Mouse (Mus musculus) embryonic facial prominence, embryonic 11.5 days (tissue): Measurements from ENCODE around the gene Usp15. TPM values are rescaled to one million over a fixed set of nuclear protein-coding genes. Genes with fewer than 3 reads are reported as not detected.

ENCODE experiments used
- ATAC-seq: fragments of 200-750 bp; cut with Nextera tagmentation; replicated peaks from 2 replicates; pipeline ENCODE4 v1.8.0; 2017; ENCODE audit warnings: low read depth; ENCODE audit not compliant: insufficient number of reproducible peaks, low FRiP score, low TSS enrichment
- DNase-seq: peaks from one replicate; pipeline ENCODE4 v3.0.0-alpha.2; 2015; ENCODE audit warnings: low spot score
- H3K27ac ChIP-seq: fragments of 300-500 bp; sonication (generic); replicated peaks from 2 replicates; pipeline ENCODE4 v1.5.1; 2014; ENCODE audit warnings: mild to moderate bottlenecking, low read depth, low read length, control low read depth
- H3K27me3 ChIP-seq: fragments of 300-500 bp; sonication (generic); 2 replicates; pipeline ENCODE4 v1.6.1; 2014; ENCODE audit warnings: mild to moderate bottlenecking, low read length, moderate library complexity, mixed read lengths; ENCODE audit not compliant: control insufficient read depth, insufficient read depth
- H3K36me3 ChIP-seq: fragments of 300-500 bp; sonication (generic); replicated peaks from 2 replicates; pipeline ENCODE4 v1.6.1; 2014; ENCODE audit warnings: low read depth, mild to moderate bottlenecking, low read length, moderate library complexity, mixed read lengths; ENCODE audit not compliant: control insufficient read depth, insufficient read depth
- H3K4me1 ChIP-seq: fragments of 300-500 bp; sonication (generic); 2 replicates; pipeline ENCODE4 v1.6.1; 2014; ENCODE audit warnings: low read length, mixed read lengths; ENCODE audit not compliant: control insufficient read depth, insufficient read depth
- H3K4me2 ChIP-seq: fragments of 300-500 bp; sonication (generic); 2 replicates; pipeline ENCODE4 v1.6.1; 2014; ENCODE audit warnings: low read depth, mild to moderate bottlenecking, control low read depth, low read length, moderate library complexity
- H3K4me3 ChIP-seq: fragments of 300-500 bp; sonication (generic); 2 replicates; pipeline ENCODE4 v1.5.1; 2014; ENCODE audit warnings: low read depth, low read length, control low read depth
- H3K9ac ChIP-seq: fragments of 300-500 bp; sonication (generic); replicated peaks from 2 replicates; pipeline ENCODE4 v1.6.1; 2014; ENCODE audit warnings: mild to moderate bottlenecking, control low read depth, low read length
- H3K9me3 ChIP-seq: fragments of 300-500 bp; sonication (generic); replicated peaks from 2 replicates; pipeline ENCODE4 v1.6.1; 2016; ENCODE audit warnings: mild to moderate bottlenecking, low read length, inconsistent platforms, mixed read lengths; ENCODE audit not compliant: control insufficient read depth
- WGBS: fragments of 180-500 bp; shearing (Covaris S2); extraction: QIAGEN DNeasy Blood & Tissue Kit; methylation state at CpG from one replicate; pipeline ENCODE4 v1.1.7; 2014; 5-methylcytosine and 5-hydroxymethylcytosine counted together
- polyA plus RNA-seq: library from polyadenylated mRNA; unstranded; fragments of >200 nt; fragmentation: Nextera tagmentation; extraction: Ambion mirVana; gene quantifications from 2 replicates; pipeline ENCODE4 v1.2.1, GENCODE M21; 2014

Usp15 gene
- polyA plus RNA-seq, 1 experiment from 2014 or later: 81.2 TPM

GRCm38 (mm10) chr10:123191038-123191437 is 5.8 kb downstream of the Usp15 start:
- no peaks in the 10 kb centered on the region for H3K36me3 ChIP-seq
- WGBS: 80% methylated on average over 6 of the region's 6 CpGs
- H3K27me3 ChIP-seq: no peaks in the 10 kb centered on the region
- no peaks in the 10 kb centered on the region for H3K9me3 ChIP-seq
- H3K9ac ChIP-seq: no peak overlapping the region
- DNase-seq (no peak), ATAC-seq (no peak)
- H3K27ac ChIP-seq: no peak overlapping the region
- H3K4me2 ChIP-seq: no peak overlapping the region
- H3K4me1 ChIP-seq: no peaks in the 10 kb centered on the region
- H3K4me3 ChIP-seq: no peak overlapping the region

GRCm38 (mm10) chr10:123187337-123187736 is 9.5 kb downstream of the Usp15 start:
- WGBS: 75% methylated on average over 6 of the region's 6 CpGs
- DNase-seq: no peak
- no peaks in the 10 kb centered on the region for H3K9me3 ChIP-seq

GRCm38 (mm10) chr10:123185907-123186306 is 10.9 kb downstream of the Usp15 start:
- Histone ChIP-seq H3K4me3 (no peak overlapping the region), H3K9me3 (no peaks in the 10 kb centered on the region), H3K27ac (no peak overlapping the region), H3K27me3 (no peaks in the 10 kb centered on the region), H3K4me1 (no peaks in the 10 kb centered on the region), H3K36me3 (no peaks in the 10 kb centered on the region), H3K9ac (no peak overlapping the region), H3K4me2 (no peak overlapping the region)
- DNase-seq (no peak), ATAC-seq (no peak)
- WGBS: 94% methylated on average over 6 of the region's 6 CpGs

More at GRCm38 (mm10) chr10:123187337-123187736, 9.5 kb downstream of the Usp15 start:
- ATAC-seq: no peak
- no peaks in the 10 kb centered on the region for H3K4me1 ChIP-seq
- H3K27me3 ChIP-seq: no peaks in the 10 kb centered on the region
- no peak overlapping the region for H3K4me2 ChIP-seq
- no peak overlapping the region for H3K27ac ChIP-seq
- H3K4me3 ChIP-seq: no peak overlapping the region
- H3K36me3 ChIP-seq: no peaks in the 10 kb centered on the region
- H3K9ac ChIP-seq: no peak overlapping the region

- 71% methylated on average over 2 of the region's 2 CpGs for WGBS
- Histone ChIP-seq H3K27ac (no peak overlapping the region), H3K36me3 (no peaks in the 10 kb centered on the region), H3K27me3 (no peaks in the 10 kb centered on the region), H3K4me1 (no peaks in the 10 kb centered on the region), H3K9me3 (no peaks in the 10 kb centered on the region), H3K9ac (no peak overlapping the region), H3K4me2 (no peak overlapping the region), H3K4me3 (no peak overlapping the region)
- DNase-seq: no peak
- no peak for ATAC-seq
These were observed 13.1 kb downstream of the Usp15 start for GRCm38 (mm10) chr10:123183743-123184142.

GRCm38 (mm10) chr10:123183243-123183642 is 13.6 kb downstream of the Usp15 start:
- no peaks in the 10 kb centered on the region for H3K27me3 ChIP-seq
- no peaks in the 10 kb centered on the region for H3K4me1 ChIP-seq
- H3K9ac ChIP-seq: no peak overlapping the region
- no peaks in the 10 kb centered on the region for H3K9me3 ChIP-seq
- H3K27ac ChIP-seq: no peak overlapping the region
- H3K4me3 ChIP-seq: no peak overlapping the region
- WGBS: 69% methylated on average over 7 of the region's 7 CpGs
- no peaks in the 10 kb centered on the region for H3K36me3 ChIP-seq
- ATAC-seq: no peak
- H3K4me2 ChIP-seq: no peak overlapping the region
- DNase-seq: no peak

- WGBS: 88% methylated on average over 3 of the region's 3 CpGs
- Histone ChIP-seq H3K4me1 (no peaks in the 10 kb centered on the region), H3K27ac (no peak overlapping the region), H3K9me3 (no peaks in the 10 kb centered on the region), H3K4me2 (no peak overlapping the region), H3K36me3 (no peaks in the 10 kb centered on the region), H3K4me3 (no peak overlapping the region), H3K27me3 (no peaks in the 10 kb centered on the region), H3K9ac (no peak overlapping the region)
- ATAC-seq (no peak), DNase-seq (no peak)
These were observed 14.4 kb downstream of the Usp15 start for GRCm38 (mm10) chr10:123182391-123182790.

- Histone ChIP-seq H3K36me3 (no peaks in the 10 kb centered on the region), H3K9me3 (no peaks in the 10 kb centered on the region), H3K9ac (no peak overlapping the region), H3K4me1 (no peaks in the 10 kb centered on the region), H3K4me2 (no peak overlapping the region), H3K4me3 (no peak overlapping the region), H3K27ac (no peak overlapping the region), H3K27me3 (no peaks in the 10 kb centered on the region)
- DNase-seq: no peak
- ATAC-seq: no peak
- WGBS: 73% methylated on average over 4 of the region's 4 CpGs
These were observed 21.0 kb downstream of the Usp15 start for GRCm38 (mm10) chr10:123175771-123176170.

- WGBS: 88% methylated on average over 6 of the region's 6 CpGs
- Histone ChIP-seq H3K9me3 (no peaks in the 10 kb centered on the region), H3K27me3 (no peaks in the 10 kb centered on the region), H3K4me2 (no peak overlapping the region), H3K4me1 (no peaks in the 10 kb centered on the region), H3K36me3 (peaks cover 3% of the 10 kb centered on the region; the same call in 1 of the 2 replicates), H3K4me3 (no peak overlapping the region), H3K9ac (no peak overlapping the region), H3K27ac (no peak overlapping the region)
- DNase-seq: no peak
- no peak for ATAC-seq
These were observed 25.9 kb downstream of the Usp15 start for GRCm38 (mm10) chr10:123170898-123171297.
